Mouse (Mus musculus) MEL (cell line): ENCODE measurements around the gene Ccdc188.

Source experiments
- CHD2 ChIP-seq: IDR thresholded peaks from 2 replicates; pipeline ENCODE4 v1.6.1; 2011; ENCODE audit warnings: low read length, improper control_type of control experiment
- CTCF ChIP-seq, 3 experiments: IDR thresholded peaks in 2 of 3; conservative IDR thresholded peaks in 1 of 3; 2 replicates each; pipeline ENCODE4 v1.5.1; 2011 to 2012; ENCODE audit warnings: low read length in 3 of 3, low read depth in 2 of 3, mild to moderate bottlenecking in 2 of 3, improper control_type of control experiment in 1 of 3, inconsistent platforms in 1 of 3, mixed read lengths in 1 of 3, moderate library complexity in 1 of 3; ENCODE audit not compliant: control insufficient read depth in 1 of 3, insufficient read depth in 1 of 3, poor library complexity in 1 of 3, severe bottlenecking in 1 of 3
- EP300 ChIP-seq, 2 experiments: IDR thresholded peaks; 2 replicates each; pipeline ENCODE4 v1.6.1; 2011; ENCODE audit warnings: improper control_type of control experiment in 2 of 2, low read length in 2 of 2, low read depth in 1 of 2, mild to moderate bottlenecking in 1 of 2
- MAX ChIP-seq: IDR thresholded peaks from 2 replicates; pipeline ENCODE4 v1.6.1; 2011; ENCODE audit warnings: low read length, improper control_type of control experiment
- POLR2A ChIP-seq, 2 experiments: IDR thresholded peaks; 2 replicates each; pipeline ENCODE4 v1.6.1; 2011 to 2012; ENCODE audit warnings: low read length in 2 of 2, mild to moderate bottlenecking in 2 of 2, control low read depth in 1 of 2, improper control_type of control experiment in 1 of 2, low read depth in 1 of 2, moderate library complexity in 1 of 2; ENCODE audit not compliant: control insufficient read depth in 1 of 2, insufficient read depth in 1 of 2, poor library complexity in 1 of 2
- SMC3 ChIP-seq: IDR thresholded peaks from 2 replicates; pipeline ENCODE4 v1.6.1; 2011; ENCODE audit warnings: low read depth, low read length, improper control_type of control experiment
- ZC3H11A ChIP-seq: IDR thresholded peaks from 2 replicates; pipeline ENCODE4 v1.6.1; 2012; ENCODE audit warnings: low read depth, mild to moderate bottlenecking, inconsistent platforms, low read length, improper control_type of control experiment

- TF ChIP-seq CHD2 = no peak
- TF ChIP-seq POLR2A (IDR thresholded peaks at IDR 0.05; ENCODE audit: control insufficient read depth in 1 of 2, insufficient read depth in 1 of 2, low read depth in 1 of 2, low read length in 2 of 2, poor library complexity in 1 of 2) = no peak
- TF ChIP-seq CTCF (IDR thresholded peaks at IDR 0.05 in 2 of 3, conservative IDR thresholded peaks at IDR 0.05 in 1 of 3; ENCODE audit: control insufficient read depth in 1 of 3, insufficient read depth in 1 of 3, low read depth in 2 of 3, low read length in 3 of 3, poor library complexity in 1 of 3, severe bottlenecking in 1 of 3) = no peak
- TF ChIP-seq MAX = no peak
- no peak for TF ChIP-seq ZC3H11A
- TF ChIP-seq EP300 (IDR thresholded peaks at IDR 0.05; ENCODE audit: low read depth in 1 of 2, low read length in 2 of 2) = no peak
- no peak for TF ChIP-seq SMC3
These were observed 909 bp downstream of the Ccdc188 start for GRCm38 (mm10) chr16:18218580-18218996.
